Mouse (Mus musculus) MEL (cell line): ENCODE measurements around the gene Klhdc9. TPM values are rescaled to one million over a fixed set of nuclear protein-coding genes. Genes with fewer than 3 reads are reported as not detected.

Experiments
- DNase-seq: peaks from one replicate; pipeline ENCODE4 v3.0.0; 2011; ENCODE audit warnings: low read depth, low spot score
- H3K27ac ChIP-seq: 2 replicates; pipeline ENCODE4 v1.5.1; 2012; ENCODE audit warnings: low read depth, mild to moderate bottlenecking, control low read depth, low read length, moderate library complexity; ENCODE audit not compliant: control insufficient read depth
- H3K27me3 ChIP-seq, 2 experiments: fragments of 150-350 bp in 1 of 2; sonication (generic) in 1 of 2; 2 replicates each; pipeline ENCODE4 v1.6.1; 2012; ENCODE audit warnings: low read length in 2 of 2, mild to moderate bottlenecking in 2 of 2, improper control_type of control experiment in 1 of 2, moderate library complexity in 1 of 2; ENCODE audit not compliant: insufficient read depth in 2 of 2, control insufficient read depth in 1 of 2
- H3K36me3 ChIP-seq, 2 experiments: 2 replicates each; pipeline ENCODE4 v1.6.1; 2012 to 2014; ENCODE audit warnings: low read length in 2 of 2, improper control_type of control experiment in 1 of 2, inconsistent platforms in 1 of 2, mild to moderate bottlenecking in 1 of 2; ENCODE audit not compliant: insufficient read depth in 2 of 2, control insufficient read depth in 1 of 2
- H3K4me1 ChIP-seq, 2 experiments: fragments of 150-350 bp in 1 of 2; sonication (generic) in 1 of 2; 2 replicates each; pipeline ENCODE4 v1.6.1; 2012; ENCODE audit warnings: low read length in 2 of 2, improper control_type of control experiment in 1 of 2, mild to moderate bottlenecking in 1 of 2; ENCODE audit not compliant: insufficient read depth in 2 of 2, control insufficient read depth in 1 of 2
- H3K4me3 ChIP-seq, 2 experiments: fragments of 150-350 bp in 1 of 2; sonication (generic) in 1 of 2; 2 replicates each; pipeline ENCODE4 v1.5.1; 2012; ENCODE audit warnings: low read depth in 2 of 2, low read length in 2 of 2, mild to moderate bottlenecking in 2 of 2, moderate library complexity in 2 of 2, control low read depth in 1 of 2, improper control_type of control experiment in 1 of 2; ENCODE audit not compliant: control insufficient read depth in 1 of 2, insufficient read depth in 1 of 2
- H3K79me2 ChIP-seq: 2 replicates; pipeline ENCODE4 v1.6.1; 2012; ENCODE audit warnings: mild to moderate bottlenecking, low read length, moderate library complexity; ENCODE audit not compliant: control insufficient read depth, poor library complexity, insufficient read depth
- H3K9ac ChIP-seq: 2 replicates; pipeline ENCODE4 v1.6.1; 2012; ENCODE audit warnings: low read depth, mild to moderate bottlenecking, control low read depth, low read length, moderate library complexity; ENCODE audit not compliant: control insufficient read depth, poor library complexity, severe bottlenecking
- H3K9me3 ChIP-seq: fragments of 150-350 bp; sonication (generic); replicated peaks from 2 replicates; pipeline ENCODE4 v1.6.1; 2012; ENCODE audit warnings: mild to moderate bottlenecking, low read length, improper control_type of control experiment, moderate library complexity; ENCODE audit not compliant: insufficient read depth
- BHLHE40 ChIP-seq: IDR thresholded peaks from 2 replicates; pipeline ENCODE4 v1.6.1; 2012; ENCODE audit warnings: low read depth, mild to moderate bottlenecking, inconsistent platforms, low read length, improper control_type of control experiment, borderline replicate concordance
- CHD1 ChIP-seq: IDR thresholded peaks from 2 replicates; pipeline ENCODE4 v1.6.1; 2012; ENCODE audit warnings: low read depth, mild to moderate bottlenecking, inconsistent platforms, low read length, improper control_type of control experiment
- CHD2 ChIP-seq: IDR thresholded peaks from 2 replicates; pipeline ENCODE4 v1.6.1; 2011; ENCODE audit warnings: low read length, improper control_type of control experiment
- CTCF ChIP-seq, 3 experiments: IDR thresholded peaks in 2 of 3; conservative IDR thresholded peaks in 1 of 3; 2 replicates each; pipeline ENCODE4 v1.5.1; 2011 to 2012; ENCODE audit warnings: low read length in 3 of 3, low read depth in 2 of 3, mild to moderate bottlenecking in 2 of 3, improper control_type of control experiment in 1 of 3, inconsistent platforms in 1 of 3, mixed read lengths in 1 of 3, moderate library complexity in 1 of 3; ENCODE audit not compliant: control insufficient read depth in 1 of 3, insufficient read depth in 1 of 3, poor library complexity in 1 of 3, severe bottlenecking in 1 of 3
- ELF1 ChIP-seq: IDR thresholded peaks from 2 replicates; pipeline ENCODE4 v1.6.1; 2014; ENCODE audit warnings: low read depth, mild to moderate bottlenecking, inconsistent platforms, low read length, improper control_type of control experiment, moderate library complexity
- EP300 ChIP-seq, 2 experiments: IDR thresholded peaks; 2 replicates each; pipeline ENCODE4 v1.6.1; 2011; ENCODE audit warnings: improper control_type of control experiment in 2 of 2, low read length in 2 of 2, low read depth in 1 of 2, mild to moderate bottlenecking in 1 of 2
- ETS1 ChIP-seq: IDR thresholded peaks from 2 replicates; pipeline ENCODE4 v1.6.1; 2012; ENCODE audit warnings: low read depth, mild to moderate bottlenecking, inconsistent platforms, low read length, improper control_type of control experiment, moderate library complexity
- GABPA ChIP-seq: IDR thresholded peaks from 2 replicates; pipeline ENCODE4 v1.6.1; 2012; ENCODE audit warnings: low read depth, mild to moderate bottlenecking, inconsistent platforms, low read length, improper control_type of control experiment, moderate library complexity
- GATA1 ChIP-seq: IDR thresholded peaks from 2 replicates; pipeline ENCODE4 v1.6.1; 2011; ENCODE audit warnings: low read depth, low read length, improper control_type of control experiment
- HCFC1 ChIP-seq: IDR thresholded peaks from 2 replicates; pipeline ENCODE4 v1.6.1; 2012; ENCODE audit warnings: low read depth, mild to moderate bottlenecking, inconsistent platforms, low read length, improper control_type of control experiment, moderate library complexity
- JUND ChIP-seq: IDR thresholded peaks from 2 replicates; pipeline ENCODE4 v1.6.1; 2011; ENCODE audit warnings: low read depth, mild to moderate bottlenecking, improper control_type of control experiment, low read length
- KAT2A ChIP-seq: conservative IDR thresholded peaks from 2 replicates; pipeline ENCODE4 v1.6.1; 2012; ENCODE audit warnings: low read depth, low read length, improper control_type of control experiment, inconsistent platforms
- MAFK ChIP-seq: IDR thresholded peaks from 2 replicates; pipeline ENCODE4 v1.6.1; 2011; ENCODE audit warnings: low read depth, mild to moderate bottlenecking, low read length, improper control_type of control experiment, borderline replicate concordance
- MAX ChIP-seq: IDR thresholded peaks from 2 replicates; pipeline ENCODE4 v1.6.1; 2011; ENCODE audit warnings: low read length, improper control_type of control experiment
- MAZ ChIP-seq: IDR thresholded peaks from 2 replicates; pipeline ENCODE4 v1.6.1; 2012; ENCODE audit warnings: low read depth, mild to moderate bottlenecking, inconsistent platforms, low read length, improper control_type of control experiment
- MEF2A ChIP-seq: IDR thresholded peaks from 2 replicates; pipeline ENCODE4 v1.6.1; 2014; ENCODE audit warnings: low read depth, mild to moderate bottlenecking, inconsistent platforms, low read length, improper control_type of control experiment; ENCODE audit not compliant: poor library complexity, insufficient replicate concordance, severe bottlenecking; ENCODE audit errors: extremely low read depth
- MXI1 ChIP-seq: IDR thresholded peaks from 2 replicates; pipeline ENCODE4 v1.6.1; 2011; ENCODE audit warnings: mild to moderate bottlenecking, low read depth, low read length, improper control_type of control experiment
- MYB ChIP-seq: IDR thresholded peaks from 2 replicates; pipeline ENCODE4 v1.6.1; 2011; ENCODE audit warnings: mild to moderate bottlenecking, low read depth, low read length, improper control_type of control experiment
- MYC ChIP-seq: IDR thresholded peaks from 2 replicates; pipeline ENCODE4 v1.6.1; 2011; ENCODE audit warnings: low read depth, mild to moderate bottlenecking, low read length, improper control_type of control experiment, moderate library complexity
- NELFE ChIP-seq: IDR thresholded peaks from 2 replicates; pipeline ENCODE4 v1.6.1; 2011; ENCODE audit warnings: low read depth, low read length, improper control_type of control experiment
- NRF1 ChIP-seq: IDR thresholded peaks from 2 replicates; pipeline ENCODE4 v1.6.1; 2014; ENCODE audit warnings: low read depth, mild to moderate bottlenecking, inconsistent platforms, low read length, improper control_type of control experiment, moderate library complexity; ENCODE audit not compliant: poor library complexity, insufficient read depth, severe bottlenecking
- POLR2A ChIP-seq, 2 experiments: IDR thresholded peaks; 2 replicates each; pipeline ENCODE4 v1.6.1; 2011 to 2012; ENCODE audit warnings: low read length in 2 of 2, mild to moderate bottlenecking in 2 of 2, control low read depth in 1 of 2, improper control_type of control experiment in 1 of 2, low read depth in 1 of 2, moderate library complexity in 1 of 2; ENCODE audit not compliant: control insufficient read depth in 1 of 2, insufficient read depth in 1 of 2, poor library complexity in 1 of 2
- POLR2AphosphoS2 ChIP-seq: IDR thresholded peaks from 2 replicates; pipeline ENCODE4 v1.6.1; 2011; ENCODE audit warnings: low read length, improper control_type of control experiment
- POLR2AphosphoS5 ChIP-seq: IDR thresholded peaks from 2 replicates; pipeline ENCODE4 v1.6.1; 2012; ENCODE audit warnings: low read depth, borderline replicate concordance, mild to moderate bottlenecking, inconsistent platforms, low read length, moderate library complexity, mixed read lengths
- RCOR1 ChIP-seq: IDR thresholded peaks from 2 replicates; pipeline ENCODE4 v1.6.1; 2012; ENCODE audit warnings: low read depth, mild to moderate bottlenecking, inconsistent platforms, low read length, improper control_type of control experiment
- SIN3A ChIP-seq: IDR thresholded peaks from 2 replicates; pipeline ENCODE4 v1.6.1; 2012; ENCODE audit warnings: low read length, improper control_type of control experiment, inconsistent platforms
- SMC3 ChIP-seq: IDR thresholded peaks from 2 replicates; pipeline ENCODE4 v1.6.1; 2011; ENCODE audit warnings: low read depth, low read length, improper control_type of control experiment
- TAL1 ChIP-seq: IDR thresholded peaks from 2 replicates; pipeline ENCODE4 v1.6.1; 2012; ENCODE audit warnings: mild to moderate bottlenecking, inconsistent platforms, low read length, moderate library complexity, mixed read lengths
- TBP ChIP-seq: IDR thresholded peaks from 2 replicates; pipeline ENCODE4 v1.8.0; 2011; ENCODE audit warnings: low read depth, low read length, improper control_type of control experiment
- TCF12 ChIP-seq: IDR thresholded peaks from 2 replicates; pipeline ENCODE4 v1.6.1; 2014; ENCODE audit warnings: low read depth, mild to moderate bottlenecking, inconsistent platforms, low read length, improper control_type of control experiment, moderate library complexity
- UBTF ChIP-seq: IDR thresholded peaks from 2 replicates; pipeline ENCODE4 v1.6.1; 2012; ENCODE audit warnings: low read depth, mild to moderate bottlenecking, inconsistent platforms, low read length, improper control_type of control experiment, moderate library complexity, borderline replicate concordance; ENCODE audit not compliant: insufficient read depth
- USF1 ChIP-seq: IDR thresholded peaks from 2 replicates; pipeline ENCODE4 v1.6.1; 2014; ENCODE audit warnings: low read depth, mild to moderate bottlenecking, inconsistent platforms, low read length, improper control_type of control experiment, moderate library complexity
- USF2 ChIP-seq, 2 experiments: IDR thresholded peaks; 2 replicates each; pipeline ENCODE4 v1.6.1; 2011 to 2012; ENCODE audit warnings: improper control_type of control experiment in 2 of 2, low read length in 2 of 2, borderline replicate concordance in 1 of 2, inconsistent platforms in 1 of 2, low read depth in 1 of 2, mild to moderate bottlenecking in 1 of 2; ENCODE audit not compliant: insufficient read depth in 1 of 2
- ZC3H11A ChIP-seq: IDR thresholded peaks from 2 replicates; pipeline ENCODE4 v1.6.1; 2012; ENCODE audit warnings: low read depth, mild to moderate bottlenecking, inconsistent platforms, low read length, improper control_type of control experiment
- ZKSCAN1 ChIP-seq: IDR thresholded peaks from 2 replicates; pipeline ENCODE4 v1.6.1; 2012; ENCODE audit warnings: low read depth, mild to moderate bottlenecking, inconsistent platforms, low read length, improper control_type of control experiment, moderate library complexity
- ZMIZ1 ChIP-seq: IDR thresholded peaks from 2 replicates; pipeline ENCODE4 v1.6.1; 2012; ENCODE audit warnings: low read depth, mild to moderate bottlenecking, inconsistent platforms, low read length, improper control_type of control experiment, moderate library complexity
- ZNF384 ChIP-seq: IDR thresholded peaks from 2 replicates; pipeline ENCODE4 v1.6.1; 2012; ENCODE audit warnings: low read depth, mild to moderate bottlenecking, inconsistent platforms, low read length, improper control_type of control experiment
- polyA plus RNA-seq, 2 experiments: library from polyadenylated mRNA; stranded (reverse) in 1 of 2; unstranded in 1 of 2; fragments of >175 nt in 1 of 2; fragments of >200 nt in 1 of 2; gene quantifications; 2 replicates each; pipeline versions ENCODE4 v1.2.1 to v1.2.4; 2012; ENCODE audit warnings: low replicate concordance in 2 of 2, low read depth in 1 of 2; ENCODE audit not compliant: insufficient read length in 2 of 2, insufficient read depth in 1 of 2, missing spikeins in 1 of 2
- total RNA-seq: library from RNA; depleted of rRNA; stranded (reverse); fragments of 300-350 nt; gene quantifications from 2 replicates; pipeline ENCODE4 v1.2.3, GENCODE M21; 2012

Gene Klhdc9
- total and polyA plus RNA-seq, 3 experiments = 0.08 TPM; not detected in 2

DNA sequence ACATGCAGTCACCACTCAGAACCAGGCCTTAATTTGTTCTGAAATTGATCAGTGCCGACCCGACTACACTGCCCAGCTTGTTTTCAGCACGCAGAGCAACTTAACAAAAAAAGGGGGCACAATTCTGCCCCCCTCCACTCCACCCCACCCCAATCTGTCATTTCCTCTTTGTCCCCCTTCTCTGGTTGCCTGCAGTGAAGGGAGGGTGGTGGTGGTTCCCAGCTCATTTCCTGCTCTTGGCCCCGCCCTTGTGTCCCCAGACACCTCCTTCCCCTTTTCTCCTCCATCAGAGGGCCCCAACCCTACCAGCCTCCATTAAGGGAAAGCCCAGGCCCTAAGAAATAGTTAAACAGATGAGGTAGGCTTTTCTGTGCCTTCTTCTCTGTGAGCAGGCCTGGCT lies 29.5 kb upstream of the Klhdc9 start:
- H3K4me1 ChIP-seq = peaks cover 0 to 12% of the 10 kb centered on the region in 2 experiments
- no peaks in the 10 kb centered on the region for H3K27me3 ChIP-seq
- H3K27ac ChIP-seq = peak overlapping the region; percentile 51
- no peaks in the 10 kb centered on the region for H3K9me3 ChIP-seq
- peaks cover 0 to 7% of the 10 kb centered on the region in 2 experiments; a peak in 2 of 4 replicates for H3K36me3 ChIP-seq
- peak; percentile 95 for DNase-seq
- peak overlapping the region; percentile 62 to 94 for H3K4me3 ChIP-seq
- peaks cover 19% of the 10 kb centered on the region for H3K79me2 ChIP-seq
- H3K9ac ChIP-seq = peak overlapping the region; percentile 78
- TF ChIP-seq TCF12 = 0 out of 2 replicates have a peak, but pooled peaks have one; percentile 32
- TF ChIP-seq CTCF (IDR thresholded peaks at IDR 0.05 in 2 of 3, conservative IDR thresholded peaks at IDR 0.05 in 1 of 3; ENCODE audit: control insufficient read depth in 1 of 3, insufficient read depth in 1 of 3, low read depth in 2 of 3, low read length in 3 of 3, poor library complexity in 1 of 3, severe bottlenecking in 1 of 3) = no peak
- TF ChIP-seq BHLHE40 = no peak
- 0 out of 2 replicates have a peak, but pooled peaks have one; percentile 31 for TF ChIP-seq ZMIZ1
- TF ChIP-seq GATA1 = no peak
- no peak for TF ChIP-seq NRF1
- no peak for TF ChIP-seq MYB
- no peak for TF ChIP-seq ZNF384
- no peak for TF ChIP-seq ZKSCAN1
- TF ChIP-seq JUND = no peak
- TF ChIP-seq MEF2A = no peak
- 0 out of 2 replicates have a peak, but pooled peaks have one; percentile 42 for TF ChIP-seq MAX
- TF ChIP-seq USF1 = no peak
- TF ChIP-seq POLR2A (IDR thresholded peaks at IDR 0.05; ENCODE audit: control insufficient read depth in 1 of 2, insufficient read depth in 1 of 2, low read depth in 1 of 2, low read length in 2 of 2, poor library complexity in 1 of 2) = peak; percentile 19 to 63; a peak in 2 of 4 replicates
- no peak for TF ChIP-seq CHD2
- TF ChIP-seq UBTF = no peak
- TF ChIP-seq HCFC1 = peak; percentile 78
- no peak for TF ChIP-seq ZC3H11A
- peak; percentile 50; the same call in 1 of the 2 replicates for TF ChIP-seq NELFE
- no peak for TF ChIP-seq POLR2AphosphoS5
- no peak for TF ChIP-seq MAFK
- no peak for TF ChIP-seq POLR2AphosphoS2
- peak; percentile 76; the same call in 1 of the 2 replicates for TF ChIP-seq SIN3A
- TF ChIP-seq MYC = 0 out of 2 replicates have a peak, but pooled peaks have one; percentile 46
- TF ChIP-seq SMC3 = no peak
- TF ChIP-seq USF2 (IDR thresholded peaks at IDR 0.05; ENCODE audit: borderline replicate concordance in 1 of 2, insufficient read depth in 1 of 2, low read depth in 1 of 2, low read length in 2 of 2) = no peak
- 0 out of 2 replicates have a peak, but pooled peaks have one; percentile 32 for TF ChIP-seq KAT2A
- TF ChIP-seq ELF1 = peak; percentile 70
- TF ChIP-seq RCOR1 = peak; percentile 59; the same call in 1 of the 2 replicates
- no peak for TF ChIP-seq TAL1
- TF ChIP-seq ETS1 = peak; percentile 54; the same call in 1 of the 2 replicates
- TF ChIP-seq GABPA = no peak
- 0 out of 2 replicates have a peak, but pooled peaks have one; percentile 31 for TF ChIP-seq TBP
- no peak for TF ChIP-seq CHD1
- TF ChIP-seq EP300 (IDR thresholded peaks at IDR 0.05; ENCODE audit: low read depth in 1 of 2, low read length in 2 of 2) = peak in 1 of 2 experiments; percentile 27; a peak in 1 of 4 replicates
- TF ChIP-seq MAZ = peak; percentile 98
- TF ChIP-seq MXI1 = peak; percentile 59; the same call in 1 of the 2 replicates
